Mouse (Mus musculus): ENCODE data around the gene Ube2h.
"Not testable (repeated sequence)": the region's sequence is repeated elsewhere in the genome, so short reads cannot be mapped to it uniquely, and the experiment has no call there.

Gene Ube2h

GRCm38 (mm10) chr6:30245397-30245796, 58.9 kb downstream of the Ube2h start:
- peak; percentile 35 for DNase-seq (ENCODE audit: low read depth, low spot score)

- DNase-seq (ENCODE audit: low read depth, low spot score), result no peak
Observed at GRCm38 (mm10) chr6:30243347-30244007, 60.9 kb downstream of the Ube2h start.

- no peak for DNase-seq (ENCODE audit: low read depth, low spot score)
Observed at GRCm38 (mm10) chr6:30242928-30243327, 61.4 kb downstream of the Ube2h start.

DNA sequence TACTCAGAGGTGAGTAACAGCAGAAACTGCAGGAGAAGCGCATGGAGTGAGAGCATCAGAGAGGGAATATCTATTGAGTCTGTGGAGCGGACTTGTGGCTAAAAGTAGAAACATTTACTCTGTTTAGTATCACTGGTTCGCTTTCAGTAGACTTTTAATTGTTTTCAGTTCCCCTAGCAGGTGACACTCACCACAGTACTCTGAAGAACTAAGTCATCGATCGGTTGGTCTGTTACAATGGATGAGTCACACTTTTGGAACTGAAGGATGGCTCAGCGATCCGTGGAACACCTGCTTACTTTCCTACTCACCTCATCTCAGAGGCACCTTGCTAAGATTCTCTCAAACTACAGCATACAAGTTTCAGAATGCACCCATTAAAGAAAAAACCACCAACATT, 64.2 kb downstream of the Ube2h start:
- peak; percentile 27 for DNase-seq (ENCODE audit: low read depth, low spot score)

DNA sequence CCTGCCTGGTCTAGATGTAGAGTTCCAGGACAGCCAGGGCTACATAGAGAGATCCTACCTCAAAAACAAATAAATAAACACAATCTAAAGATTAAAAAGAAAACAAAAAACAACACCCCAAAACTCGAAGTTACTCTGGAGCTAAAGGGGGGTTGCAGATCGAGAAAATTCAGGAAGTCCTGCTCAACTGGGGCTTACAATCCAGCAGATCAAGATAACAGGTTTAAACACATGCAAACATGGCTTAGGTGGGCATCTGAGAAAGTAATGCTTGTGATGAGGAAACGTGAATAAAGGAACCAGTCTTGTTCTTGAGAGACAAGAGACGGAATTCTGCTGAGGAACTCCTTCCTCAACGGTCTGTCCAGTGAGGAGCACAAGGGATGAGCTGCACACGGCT, 65.1 kb downstream of the Ube2h start:
- DNase-seq (ENCODE audit: low read depth, low spot score), result no peak

DNA sequence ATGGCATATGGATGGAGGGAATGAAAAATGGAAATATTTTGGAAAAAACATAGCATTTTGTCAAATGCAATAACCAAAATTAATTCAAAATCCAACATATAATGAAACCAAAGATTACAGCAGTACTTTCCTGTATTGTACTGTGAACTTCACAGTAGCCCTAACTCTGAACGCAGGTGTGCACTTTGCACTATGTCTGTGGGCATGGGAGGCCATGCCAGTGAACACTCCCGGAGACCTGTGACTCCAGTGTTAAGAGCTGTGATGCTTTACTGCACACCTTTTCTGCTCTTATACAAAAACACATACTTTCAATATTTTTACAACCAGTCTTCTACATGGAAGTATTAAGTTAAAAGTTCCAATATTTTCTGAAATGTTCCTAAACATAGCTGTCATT, 66.3 kb downstream of the Ube2h start:
- no peak for DNase-seq (ENCODE audit: low read depth, low spot score)

GRCm38 (mm10) chr6:30236564-30236963, 67.8 kb downstream of the Ube2h start:
- DNase-seq (ENCODE audit: low read depth, low spot score), result peak; percentile 62

GRCm38 (mm10) chr6:30231758-30232293, 72.5 kb downstream of the Ube2h start:
- no peak for DNase-seq (ENCODE audit: low read depth, low spot score)

DNA sequence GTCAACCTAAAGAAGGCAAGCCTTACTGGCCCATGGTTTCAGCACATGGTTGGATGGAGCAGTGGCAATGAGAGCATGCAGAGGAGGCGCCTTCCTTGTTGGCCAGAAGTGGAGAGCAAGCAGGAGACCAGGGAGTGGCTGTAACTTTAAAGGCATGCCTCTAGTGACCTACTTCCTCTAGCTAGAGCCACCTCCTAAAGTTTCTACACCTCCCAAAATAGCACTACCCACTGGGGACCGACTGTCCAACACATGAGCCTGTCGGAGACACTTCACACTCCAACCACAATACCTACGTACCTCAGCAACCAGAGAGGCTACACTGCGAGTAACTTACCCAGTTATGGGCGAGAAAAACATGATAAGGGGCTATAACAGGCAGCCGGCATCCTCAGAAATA, 74.1 kb downstream of the Ube2h start:
- peak; percentile 63 for DNase-seq (ENCODE audit: low read depth, low spot score)

GRCm38 (mm10) chr6:30228921-30229320, 75.4 kb downstream of the Ube2h start:
- no peak for DNase-seq (ENCODE audit: low read depth, low spot score)

DNA sequence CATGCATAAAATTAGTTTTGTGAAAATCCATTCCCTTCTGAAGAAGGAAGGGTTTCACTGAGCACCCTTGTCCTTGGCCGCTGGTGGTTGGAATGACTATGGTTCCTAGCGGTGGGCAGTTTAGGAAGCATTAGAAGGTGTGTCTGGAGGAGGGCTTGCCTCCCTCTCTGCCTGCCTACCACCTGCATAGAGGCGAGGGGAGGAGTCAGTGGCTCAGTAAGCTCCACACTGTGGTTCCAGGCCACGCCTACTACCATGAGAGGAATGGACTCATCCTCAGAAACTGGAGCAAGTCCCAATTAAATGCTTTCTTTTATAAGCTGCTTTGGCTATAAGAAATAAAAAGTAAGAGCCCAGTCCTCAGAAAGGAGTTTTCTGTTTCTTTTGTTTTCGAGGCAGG, 76.0 kb downstream of the Ube2h start:
- DNase-seq (ENCODE audit: low read depth, low spot score), result no peak

- DNase-seq (ENCODE audit: low read depth, low spot score), result no peak
Observed at GRCm38 (mm10) chr6:30226971-30227700, 77.2 kb downstream of the Ube2h start.

- DNase-seq (ENCODE audit: low read depth, low spot score), result no peak
Observed at GRCm38 (mm10) chr6:30224693-30225092, 79.6 kb downstream of the Ube2h start.

GRCm38 (mm10) chr6:30222321-30222720, 82.0 kb downstream of the Ube2h start:
- DNase-seq (ENCODE audit: low read depth, low spot score), result peak; percentile 70

DNA sequence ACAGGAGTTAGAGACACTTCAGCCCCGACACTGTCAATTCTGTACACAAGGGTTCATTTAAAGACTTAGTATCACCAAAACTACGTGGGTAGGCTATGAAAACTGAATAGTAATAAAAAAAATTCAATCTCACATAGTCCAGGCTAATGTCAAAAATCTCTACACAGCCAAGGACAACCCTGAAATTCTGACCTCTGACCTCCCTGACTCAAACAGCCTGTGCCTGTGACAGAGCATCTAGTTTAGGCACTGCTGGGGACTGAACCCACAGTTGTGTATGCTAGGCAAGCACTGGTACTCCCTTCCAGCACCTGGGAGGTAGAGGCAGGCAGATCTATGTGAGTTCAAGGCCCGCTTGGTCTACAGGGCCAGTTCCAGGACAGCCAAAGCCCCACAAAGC, 86.8 kb downstream of the Ube2h start:
- DNase-seq (ENCODE audit: low read depth, low spot score), result no peak

DNA sequence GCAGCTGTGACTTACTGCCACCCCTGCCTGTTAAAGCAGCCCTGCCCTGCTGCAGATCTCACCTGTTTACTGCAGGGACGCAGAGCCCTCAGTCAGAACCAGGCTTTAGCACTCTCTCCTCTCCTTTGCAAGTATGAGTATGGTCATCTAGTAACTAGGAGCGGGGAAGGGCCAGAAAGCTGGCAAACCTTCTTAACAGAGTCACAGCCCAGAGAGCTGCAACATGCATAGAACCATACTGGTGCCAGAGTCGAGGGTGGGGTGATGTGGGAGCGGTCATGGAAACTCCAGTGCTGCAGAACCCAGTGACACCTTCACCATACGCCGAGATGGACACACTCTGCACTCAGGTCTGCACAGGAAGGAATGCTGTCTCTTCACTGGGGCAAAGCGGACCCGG, 91.9 kb downstream of the Ube2h start:
- no peak for DNase-seq (ENCODE audit: low read depth, low spot score)

DNA sequence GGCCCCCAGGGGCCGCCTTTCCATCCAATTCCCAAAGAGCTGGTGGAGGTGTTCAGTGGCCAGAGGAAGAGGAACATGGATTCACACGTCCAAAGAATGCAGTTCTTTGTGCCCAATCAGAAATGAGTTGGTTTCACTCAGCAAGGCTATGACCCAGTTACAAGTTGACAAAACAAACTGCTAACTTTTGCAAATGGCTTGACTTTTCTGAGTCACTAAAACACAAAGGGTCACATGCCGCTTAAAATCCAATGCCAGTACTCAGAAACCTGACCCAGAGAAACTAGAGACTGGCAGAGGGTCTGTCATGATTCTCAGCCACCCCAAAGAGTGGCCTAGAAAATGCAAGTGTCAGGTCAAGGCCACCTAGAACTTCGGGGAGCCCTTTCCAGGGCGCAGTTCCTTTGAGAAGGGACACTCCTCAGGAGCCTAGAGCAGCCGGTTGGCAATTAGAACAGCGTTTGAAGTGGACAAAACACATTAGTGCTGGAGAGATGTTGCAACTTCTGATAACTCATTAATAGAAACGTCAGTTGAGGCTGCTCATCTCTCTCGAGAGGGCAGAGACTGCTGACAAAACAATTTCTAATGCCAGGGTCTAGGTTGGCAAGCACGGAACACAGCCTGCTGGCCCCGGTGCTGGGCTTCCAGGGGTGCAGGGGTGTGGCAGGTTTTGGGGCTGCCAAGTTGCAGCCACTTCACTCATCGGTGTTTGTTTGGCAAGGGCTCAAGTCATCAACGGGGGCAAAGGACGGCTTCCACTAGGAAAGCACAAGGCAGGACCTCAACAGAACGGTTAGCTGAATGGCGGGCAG, 92.5 kb downstream of the Ube2h start:
- DNase-seq (ENCODE audit: low read depth, low spot score), result no peak

DNA sequence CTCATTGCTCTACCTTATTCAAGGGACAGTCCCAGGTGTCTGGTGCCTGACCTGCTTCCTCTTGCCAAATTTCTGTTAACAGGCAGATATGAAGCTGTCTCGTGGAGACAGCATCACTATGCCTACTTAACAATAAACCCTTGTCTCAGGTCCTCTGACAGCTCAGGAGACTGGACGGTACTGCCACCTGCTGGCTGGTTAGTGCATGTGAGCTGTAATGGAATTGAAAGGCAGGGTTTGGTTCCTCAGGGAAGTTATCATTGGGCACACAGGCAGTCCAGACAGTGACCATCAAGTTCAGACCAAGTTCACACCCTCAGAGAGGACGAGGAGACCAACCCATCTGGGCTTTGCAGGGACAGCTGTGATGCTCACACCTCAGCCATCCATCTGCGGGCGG, 93.6 kb downstream of the Ube2h start:
- DNase-seq (ENCODE audit: low read depth, low spot score), result peak; percentile 87

DNA sequence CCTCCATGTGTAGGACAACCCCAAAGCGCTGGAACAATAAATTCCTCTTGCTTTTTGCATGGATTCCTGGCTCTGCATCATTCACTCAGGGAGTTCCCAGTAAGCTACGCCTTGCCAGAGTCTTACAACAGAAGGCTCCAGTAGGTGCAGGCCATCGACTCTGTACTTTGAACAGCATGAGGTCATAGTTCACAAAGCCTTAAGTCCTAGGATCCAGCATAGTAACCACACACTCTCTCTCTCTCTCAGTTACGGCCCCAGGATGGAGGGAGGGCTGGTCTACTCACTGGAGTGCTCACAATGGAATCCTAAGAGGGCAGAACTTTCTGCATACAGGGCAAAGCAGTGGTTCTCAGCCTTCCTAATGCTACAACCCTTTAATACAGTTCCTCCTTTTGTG, 95.5 kb downstream of the Ube2h start:
- no peak for DNase-seq (ENCODE audit: low read depth, low spot score)

DNA sequence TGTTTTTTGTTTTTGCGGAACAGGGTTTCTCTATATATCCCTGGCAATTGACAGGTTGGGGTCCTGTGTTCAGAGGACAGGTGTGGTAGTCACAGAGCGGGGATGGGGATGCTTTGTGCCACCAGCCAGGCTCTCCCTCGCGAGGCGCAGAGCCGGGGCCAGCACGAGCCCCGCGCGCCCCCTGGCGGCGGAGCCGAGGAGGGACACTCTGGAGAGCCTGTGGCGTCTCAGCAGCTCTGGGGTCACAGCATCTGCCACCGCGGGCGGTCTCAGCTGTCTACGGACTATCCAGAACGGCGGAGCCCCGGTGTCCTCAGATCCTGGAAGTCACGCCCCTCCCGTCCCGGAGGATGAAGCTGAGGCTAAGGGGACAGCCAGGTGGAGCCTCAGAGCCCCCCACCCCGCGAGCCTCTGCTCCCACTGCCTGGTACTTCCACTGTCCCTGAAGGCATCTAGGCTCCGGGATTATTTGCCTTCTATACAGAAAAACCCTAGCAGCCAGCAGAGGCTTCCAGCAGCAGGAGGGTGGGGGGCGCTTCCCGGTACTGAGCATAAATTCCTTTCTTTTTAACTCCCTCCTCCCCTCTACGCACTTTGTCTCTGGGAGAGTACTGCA, 98.6 kb downstream of the Ube2h start:
- DNase-seq (ENCODE audit: low read depth, low spot score), result peak; percentile 65

GRCm38 (mm10) chr6:30205180-30205538, 99.2 kb downstream of the Ube2h start:
- DNase-seq (ENCODE audit: low read depth, low spot score), result not testable (repeated sequence)

Measured in brain, adult 2 months (tissue).